Mouse (Mus musculus): ENCODE results near the gene Syne1. TPM values are rescaled to one million over a fixed set of nuclear protein-coding genes. Genes with fewer than 3 reads are reported as not detected.

Gene Syne1
- polyA plus RNA-seq, 1 experiment from 2014 or later = 5.2 TPM

- Histone ChIP-seq H3K4me1 (ENCODE audit: insufficient read depth) (no peaks in the 10 kb centered on the region), H3K4me2 (ENCODE audit: low read depth, low read length) (no peak overlapping the region), H3K27me3 (ENCODE audit: insufficient read depth, low read length) (no peaks in the 10 kb centered on the region), H3K36me3 (replicated peaks; ENCODE audit: insufficient read depth, low read length) (no peaks in the 10 kb centered on the region), H3K9ac (replicated peaks) (no peak overlapping the region), H3K4me3 (ENCODE audit: low read depth, low read length) (no peak overlapping the region), H3K9me3 (ENCODE audit: low read length) (no peaks in the 10 kb centered on the region), H3K27ac (ENCODE audit: low read depth) (no peak overlapping the region)
- no peak for DNase-seq
- TF ChIP-seq CTCF (IDR thresholded peaks at IDR 0.05; ENCODE audit: low read depth) (no peak), EP300 (IDR thresholded peaks at IDR 0.05; ENCODE audit: low read depth) (no peak)
- WGBS (ENCODE audit: insufficient replicate concordance) = 66% methylated on average over 10 of the region's 10 CpGs
- ATAC-seq = peak; percentile 56
Observed at GRCm38 (mm10) chr10:5264418-5264817, 286.9 kb downstream of the Syne1 start.

GRCm38 (mm10) chr10:5262636-5263035 is 288.6 kb downstream of the Syne1 start:
- H3K4me2 ChIP-seq (ENCODE audit: low read depth, low read length) = no peak overlapping the region
- H3K4me3 ChIP-seq (ENCODE audit: low read depth, low read length) = no peak overlapping the region
- no peaks in the 10 kb centered on the region for H3K36me3 ChIP-seq (replicated peaks; ENCODE audit: insufficient read depth, low read length)
- TF ChIP-seq CTCF (IDR thresholded peaks at IDR 0.05; ENCODE audit: low read depth) (no peak), EP300 (IDR thresholded peaks at IDR 0.05; ENCODE audit: low read depth) (no peak)
- no peak overlapping the region for H3K27ac ChIP-seq (ENCODE audit: low read depth)
- DNase-seq (no peak), ATAC-seq (no peak)
- no peaks in the 10 kb centered on the region for H3K27me3 ChIP-seq (ENCODE audit: insufficient read depth, low read length)
- H3K4me1 ChIP-seq (ENCODE audit: insufficient read depth) = no peaks in the 10 kb centered on the region
- H3K9me3 ChIP-seq (ENCODE audit: low read length) = peaks cover 9% of the 10 kb centered on the region
- 72% methylated on average over 8 of the region's 8 CpGs for whole genome bisulfite sequencing (ENCODE audit: insufficient replicate concordance)
- H3K9ac ChIP-seq (replicated peaks) = no peak overlapping the region

GRCm38 (mm10) chr10:5256686-5257085 is 294.6 kb downstream of the Syne1 start:
- Histone ChIP-seq H3K9ac (replicated peaks) (no peak overlapping the region), H3K4me3 (ENCODE audit: low read depth, low read length) (no peak overlapping the region), H3K27me3 (ENCODE audit: insufficient read depth, low read length) (no peaks in the 10 kb centered on the region), H3K36me3 (replicated peaks; ENCODE audit: insufficient read depth, low read length) (peaks cover 3% of the 10 kb centered on the region; the same call in 1 of the 2 replicates), H3K4me2 (ENCODE audit: low read depth, low read length) (no peak overlapping the region), H3K4me1 (ENCODE audit: insufficient read depth) (no peaks in the 10 kb centered on the region), H3K27ac (ENCODE audit: low read depth) (no peak overlapping the region), H3K9me3 (ENCODE audit: low read length) (peaks cover 9% of the 10 kb centered on the region)
- no peak for ATAC-seq
- no peak for DNase-seq
- TF ChIP-seq CTCF (IDR thresholded peaks at IDR 0.05; ENCODE audit: low read depth) = no peak
- TF ChIP-seq EP300 (IDR thresholded peaks at IDR 0.05; ENCODE audit: low read depth) = no peak

GRCm38 (mm10) chr10:5253752-5254151 is 297.5 kb downstream of the Syne1 start:
- Histone ChIP-seq H3K4me2 (ENCODE audit: low read depth, low read length) (no peak overlapping the region), H3K9me3 (ENCODE audit: low read length) (peaks cover 9% of the 10 kb centered on the region), H3K36me3 (replicated peaks; ENCODE audit: insufficient read depth, low read length) (peaks cover 3% of the 10 kb centered on the region; the same call in 1 of the 2 replicates), H3K9ac (replicated peaks) (no peak overlapping the region), H3K27me3 (ENCODE audit: insufficient read depth, low read length) (no peaks in the 10 kb centered on the region), H3K4me1 (ENCODE audit: insufficient read depth) (no peaks in the 10 kb centered on the region), H3K4me3 (ENCODE audit: low read depth, low read length) (no peak overlapping the region), H3K27ac (ENCODE audit: low read depth) (no peak overlapping the region)
- TF ChIP-seq EP300 (IDR thresholded peaks at IDR 0.05; ENCODE audit: low read depth) = no peak
- DNase-seq (no peak), ATAC-seq (no peak)

- DNase-seq (no peak), ATAC-seq (no peak)
- Histone ChIP-seq H3K9ac (replicated peaks) (no peak overlapping the region), H3K4me2 (ENCODE audit: low read depth, low read length) (no peak overlapping the region), H3K27me3 (ENCODE audit: insufficient read depth, low read length) (no peaks in the 10 kb centered on the region), H3K27ac (ENCODE audit: low read depth) (no peak overlapping the region), H3K36me3 (replicated peaks; ENCODE audit: insufficient read depth, low read length) (peaks cover 3% of the 10 kb centered on the region; the same call in 1 of the 2 replicates), H3K4me3 (ENCODE audit: low read depth, low read length) (no peak overlapping the region), H3K4me1 (ENCODE audit: insufficient read depth) (no peaks in the 10 kb centered on the region), H3K9me3 (ENCODE audit: low read length) (no peaks in the 10 kb centered on the region)
- WGBS (ENCODE audit: insufficient replicate concordance) = 75% methylated on average over 10 of the region's 10 CpGs
- no peak for TF ChIP-seq CTCF (IDR thresholded peaks at IDR 0.05; ENCODE audit: low read depth)
- TF ChIP-seq EP300 (IDR thresholded peaks at IDR 0.05; ENCODE audit: low read depth) = no peak
Observed at GRCm38 (mm10) chr10:5250702-5251101, 300.6 kb downstream of the Syne1 start.

GRCm38 (mm10) chr10:5239680-5240079 is 311.6 kb downstream of the Syne1 start:
- no peaks in the 10 kb centered on the region for H3K9me3 ChIP-seq (ENCODE audit: low read length)
- DNase-seq (no peak), ATAC-seq (no peak)
- no peak overlapping the region for H3K9ac ChIP-seq (replicated peaks)
- H3K27ac ChIP-seq (ENCODE audit: low read depth) = no peak overlapping the region
- no peaks in the 10 kb centered on the region for H3K4me1 ChIP-seq (ENCODE audit: insufficient read depth)
- no peaks in the 10 kb centered on the region for H3K36me3 ChIP-seq (replicated peaks; ENCODE audit: insufficient read depth, low read length)
- 76% methylated on average over 4 of the region's 4 CpGs for WGBS (ENCODE audit: insufficient replicate concordance)
- H3K4me3 ChIP-seq (ENCODE audit: low read depth, low read length) = no peak overlapping the region
- H3K4me2 ChIP-seq (ENCODE audit: low read depth, low read length) = no peak overlapping the region
- no peaks in the 10 kb centered on the region for H3K27me3 ChIP-seq (ENCODE audit: insufficient read depth, low read length)
- TF ChIP-seq EP300 (IDR thresholded peaks at IDR 0.05; ENCODE audit: low read depth) (no peak), CTCF (IDR thresholded peaks at IDR 0.05; ENCODE audit: low read depth) (no peak)

GRCm38 (mm10) chr10:5236926-5237325 is 314.4 kb downstream of the Syne1 start:
- DNase-seq (no peak), ATAC-seq (no peak)
- H3K4me3 ChIP-seq (ENCODE audit: low read depth, low read length) = no peak overlapping the region
- no peaks in the 10 kb centered on the region for H3K4me1 ChIP-seq (ENCODE audit: insufficient read depth)
- TF ChIP-seq EP300 (IDR thresholded peaks at IDR 0.05; ENCODE audit: low read depth) (no peak), CTCF (IDR thresholded peaks at IDR 0.05; ENCODE audit: low read depth) (no peak)
- WGBS (ENCODE audit: insufficient replicate concordance) = 58% methylated on average over 4 of the region's 4 CpGs
- H3K4me2 ChIP-seq (ENCODE audit: low read depth, low read length) = no peak overlapping the region
- H3K36me3 ChIP-seq (replicated peaks; ENCODE audit: insufficient read depth, low read length) = 0 out of 2 replicates have a peak, but pooled peaks cover 2% of the 10 kb centered on the region
- no peaks in the 10 kb centered on the region for H3K9me3 ChIP-seq (ENCODE audit: low read length)
- no peak overlapping the region for H3K27ac ChIP-seq (ENCODE audit: low read depth)
- H3K27me3 ChIP-seq (ENCODE audit: insufficient read depth, low read length) = no peaks in the 10 kb centered on the region
- H3K9ac ChIP-seq (replicated peaks) = no peak overlapping the region

All from liver, postnatal 0 days (tissue).